Mouse (Mus musculus) bone marrow macrophage, adult 2 months (primary cell): Measurements from ENCODE around the gene Frem1.

ENCODE experiments used
- CTCF ChIP-seq: IDR thresholded peaks from 2 replicates; pipeline ENCODE4 v1.5.1; 2012; ENCODE audit warnings: low read depth, mild to moderate bottlenecking, low read length, moderate library complexity
- POLR2A ChIP-seq: IDR thresholded peaks from 2 replicates; pipeline ENCODE4 v1.6.1; 2012; ENCODE audit warnings: mild to moderate bottlenecking, low read depth, low read length, borderline replicate concordance

DNA sequence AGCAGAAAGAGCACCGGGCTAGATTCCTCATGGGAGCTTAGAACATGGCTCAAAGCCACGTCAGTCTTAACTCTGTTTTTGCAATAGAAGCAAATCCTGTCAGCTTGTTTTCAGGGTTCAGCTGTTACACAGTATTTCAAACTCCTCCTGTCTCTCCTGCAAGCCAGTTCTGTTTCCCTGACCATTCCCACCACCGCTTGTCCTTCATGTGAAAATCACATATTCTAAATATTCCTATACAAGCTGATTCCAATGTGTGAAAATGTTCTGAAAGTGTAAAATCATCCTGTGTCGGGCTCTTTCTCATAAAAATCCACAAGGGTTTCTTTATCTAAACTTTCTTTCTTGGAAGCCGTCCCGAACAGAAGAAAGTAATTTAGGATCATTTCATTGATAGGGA, 22.0 kb downstream of the Frem1 start:
- TF ChIP-seq CTCF (no peak), POLR2A (no peak)
